Mouse (Mus musculus) urinary bladder, postnatal 4 days (tissue): Measurements from ENCODE around the gene Spast.
"Not testable (repeated sequence)": the region's sequence is repeated elsewhere in the genome, so short reads cannot be mapped to it uniquely, and the experiment has no call there.

ENCODE experiments used
- DNase-seq, 2 experiments: peaks; one replicate each; pipeline ENCODE4 v3.0.0; 2021 to 2022; ENCODE audit warnings: low spot score in 2 of 2

Gene Spast

GRCm38 (mm10) chr17:74338937-74339804 lies at the start of gene Spast:
Gene Spast (plus strand): TSS chr17:74338987.
- peak; percentile 73 to 74 for DNase-seq

GRCm38 (mm10) chr17:74290198-74290597 lies 48.6 kb upstream of the Spast start:
- no peak for DNase-seq

GRCm38 (mm10) chr17:74290869-74291268 lies 47.9 kb upstream of the Spast start:
- DNase-seq: no peak

GRCm38 (mm10) chr17:74291640-74292361 lies 47.0 kb upstream of the Spast start:
- DNase-seq: no peak

- no peak for DNase-seq
These were observed 44.9 kb upstream of the Spast start for GRCm38 (mm10) chr17:74293687-74294425.

GRCm38 (mm10) chr17:74294426-74295025 lies 44.3 kb upstream of the Spast start:
- DNase-seq: peak; percentile 83 to 85

- peak; percentile 82 to 83 for DNase-seq
These were observed 43.5 kb upstream of the Spast start, which contains the start of gene Memo1 for GRCm38 (mm10) chr17:74295026-74295970. Gene Memo1 (minus strand): TSS chr17:74295521.

- DNase-seq: no peak
These were observed 42.5 kb upstream of the Spast start for GRCm38 (mm10) chr17:74296076-74296823.

GRCm38 (mm10) chr17:74296991-74297390 lies 41.8 kb upstream of the Spast start:
- DNase-seq: not testable (repeated sequence)

GRCm38 (mm10) chr17:74300089-74300488 lies 38.7 kb upstream of the Spast start:
- DNase-seq: no peak

- no peak for DNase-seq
These were observed 34.7 kb upstream of the Spast start for GRCm38 (mm10) chr17:74304060-74304459.

GRCm38 (mm10) chr17:74305616-74306015 lies 33.2 kb upstream of the Spast start:
- DNase-seq: no peak

- DNase-seq: no peak
These were observed 32.8 kb upstream of the Spast start for GRCm38 (mm10) chr17:74306021-74306420.

- DNase-seq: no peak
These were observed 23.1 kb upstream of the Spast start for GRCm38 (mm10) chr17:74315445-74316308.

GRCm38 (mm10) chr17:74316309-74316863 lies 22.4 kb upstream of the Spast start:
- peak; percentile 85 to 87 for DNase-seq

GRCm38 (mm10) chr17:74318721-74319120 lies 20.1 kb upstream of the Spast start:
- no peak for DNase-seq

- DNase-seq: no peak
These were observed 16.3 kb upstream of the Spast start for GRCm38 (mm10) chr17:74322400-74323054.

- no peak for DNase-seq
These were observed 14.9 kb upstream of the Spast start, which contains the start of gene Dpy30 for GRCm38 (mm10) chr17:74323844-74324243. Gene Dpy30 (minus strand): TSS chr17:74323944.
